Mouse (Mus musculus) MEL (cell line): ENCODE results near the gene Rapgef4. TPM values are rescaled to one million over a fixed set of nuclear protein-coding genes. Genes with fewer than 3 reads are reported as not detected.

ENCODE experiments used
- DNase-seq: peaks from one replicate; pipeline ENCODE4 v3.0.0; 2011; ENCODE audit warnings: low read depth, low spot score
- H3K27ac ChIP-seq: 2 replicates; pipeline ENCODE4 v1.5.1; 2012; ENCODE audit warnings: low read depth, mild to moderate bottlenecking, control low read depth, low read length, moderate library complexity; ENCODE audit not compliant: control insufficient read depth
- H3K27me3 ChIP-seq, 2 experiments: fragments of 150-350 bp in 1 of 2; sonication (generic) in 1 of 2; 2 replicates each; pipeline ENCODE4 v1.6.1; 2012; ENCODE audit warnings: low read length in 2 of 2, mild to moderate bottlenecking in 2 of 2, improper control_type of control experiment in 1 of 2, moderate library complexity in 1 of 2; ENCODE audit not compliant: insufficient read depth in 2 of 2, control insufficient read depth in 1 of 2
- H3K36me3 ChIP-seq, 2 experiments: 2 replicates each; pipeline ENCODE4 v1.6.1; 2012 to 2014; ENCODE audit warnings: low read length in 2 of 2, improper control_type of control experiment in 1 of 2, inconsistent platforms in 1 of 2, mild to moderate bottlenecking in 1 of 2; ENCODE audit not compliant: insufficient read depth in 2 of 2, control insufficient read depth in 1 of 2
- H3K4me1 ChIP-seq, 2 experiments: fragments of 150-350 bp in 1 of 2; sonication (generic) in 1 of 2; 2 replicates each; pipeline ENCODE4 v1.6.1; 2012; ENCODE audit warnings: low read length in 2 of 2, improper control_type of control experiment in 1 of 2, mild to moderate bottlenecking in 1 of 2; ENCODE audit not compliant: insufficient read depth in 2 of 2, control insufficient read depth in 1 of 2
- H3K4me3 ChIP-seq, 2 experiments: fragments of 150-350 bp in 1 of 2; sonication (generic) in 1 of 2; 2 replicates each; pipeline ENCODE4 v1.5.1; 2012; ENCODE audit warnings: low read depth in 2 of 2, low read length in 2 of 2, mild to moderate bottlenecking in 2 of 2, moderate library complexity in 2 of 2, control low read depth in 1 of 2, improper control_type of control experiment in 1 of 2; ENCODE audit not compliant: control insufficient read depth in 1 of 2, insufficient read depth in 1 of 2
- H3K79me2 ChIP-seq: 2 replicates; pipeline ENCODE4 v1.6.1; 2012; ENCODE audit warnings: mild to moderate bottlenecking, low read length, moderate library complexity; ENCODE audit not compliant: control insufficient read depth, poor library complexity, insufficient read depth
- H3K9ac ChIP-seq: 2 replicates; pipeline ENCODE4 v1.6.1; 2012; ENCODE audit warnings: low read depth, mild to moderate bottlenecking, control low read depth, low read length, moderate library complexity; ENCODE audit not compliant: control insufficient read depth, poor library complexity, severe bottlenecking
- H3K9me3 ChIP-seq: fragments of 150-350 bp; sonication (generic); replicated peaks from 2 replicates; pipeline ENCODE4 v1.6.1; 2012; ENCODE audit warnings: mild to moderate bottlenecking, low read length, improper control_type of control experiment, moderate library complexity; ENCODE audit not compliant: insufficient read depth
- BHLHE40 ChIP-seq: IDR thresholded peaks from 2 replicates; pipeline ENCODE4 v1.6.1; 2012; ENCODE audit warnings: low read depth, mild to moderate bottlenecking, inconsistent platforms, low read length, improper control_type of control experiment, borderline replicate concordance
- CHD1 ChIP-seq: IDR thresholded peaks from 2 replicates; pipeline ENCODE4 v1.6.1; 2012; ENCODE audit warnings: low read depth, mild to moderate bottlenecking, inconsistent platforms, low read length, improper control_type of control experiment
- CHD2 ChIP-seq: IDR thresholded peaks from 2 replicates; pipeline ENCODE4 v1.6.1; 2011; ENCODE audit warnings: low read length, improper control_type of control experiment
- ELF1 ChIP-seq: IDR thresholded peaks from 2 replicates; pipeline ENCODE4 v1.6.1; 2014; ENCODE audit warnings: low read depth, mild to moderate bottlenecking, inconsistent platforms, low read length, improper control_type of control experiment, moderate library complexity
- GABPA ChIP-seq: IDR thresholded peaks from 2 replicates; pipeline ENCODE4 v1.6.1; 2012; ENCODE audit warnings: low read depth, mild to moderate bottlenecking, inconsistent platforms, low read length, improper control_type of control experiment, moderate library complexity
- GATA1 ChIP-seq: IDR thresholded peaks from 2 replicates; pipeline ENCODE4 v1.6.1; 2011; ENCODE audit warnings: low read depth, low read length, improper control_type of control experiment
- HCFC1 ChIP-seq: IDR thresholded peaks from 2 replicates; pipeline ENCODE4 v1.6.1; 2012; ENCODE audit warnings: low read depth, mild to moderate bottlenecking, inconsistent platforms, low read length, improper control_type of control experiment, moderate library complexity
- JUND ChIP-seq: IDR thresholded peaks from 2 replicates; pipeline ENCODE4 v1.6.1; 2011; ENCODE audit warnings: low read depth, mild to moderate bottlenecking, improper control_type of control experiment, low read length
- KAT2A ChIP-seq: conservative IDR thresholded peaks from 2 replicates; pipeline ENCODE4 v1.6.1; 2012; ENCODE audit warnings: low read depth, low read length, improper control_type of control experiment, inconsistent platforms
- MAFK ChIP-seq: IDR thresholded peaks from 2 replicates; pipeline ENCODE4 v1.6.1; 2011; ENCODE audit warnings: low read depth, mild to moderate bottlenecking, low read length, improper control_type of control experiment, borderline replicate concordance
- MAX ChIP-seq: IDR thresholded peaks from 2 replicates; pipeline ENCODE4 v1.6.1; 2011; ENCODE audit warnings: low read length, improper control_type of control experiment
- MYC ChIP-seq: IDR thresholded peaks from 2 replicates; pipeline ENCODE4 v1.6.1; 2011; ENCODE audit warnings: low read depth, mild to moderate bottlenecking, low read length, improper control_type of control experiment, moderate library complexity
- NELFE ChIP-seq: IDR thresholded peaks from 2 replicates; pipeline ENCODE4 v1.6.1; 2011; ENCODE audit warnings: low read depth, low read length, improper control_type of control experiment
- POLR2A ChIP-seq, 2 experiments: IDR thresholded peaks; 2 replicates each; pipeline ENCODE4 v1.6.1; 2011 to 2012; ENCODE audit warnings: low read length in 2 of 2, mild to moderate bottlenecking in 2 of 2, control low read depth in 1 of 2, improper control_type of control experiment in 1 of 2, low read depth in 1 of 2, moderate library complexity in 1 of 2; ENCODE audit not compliant: control insufficient read depth in 1 of 2, insufficient read depth in 1 of 2, poor library complexity in 1 of 2
- POLR2AphosphoS2 ChIP-seq: IDR thresholded peaks from 2 replicates; pipeline ENCODE4 v1.6.1; 2011; ENCODE audit warnings: low read length, improper control_type of control experiment
- POLR2AphosphoS5 ChIP-seq: IDR thresholded peaks from 2 replicates; pipeline ENCODE4 v1.6.1; 2012; ENCODE audit warnings: low read depth, borderline replicate concordance, mild to moderate bottlenecking, inconsistent platforms, low read length, moderate library complexity, mixed read lengths
- RAD21 ChIP-seq: IDR thresholded peaks from 2 replicates; pipeline ENCODE4 v1.6.1; 2011; ENCODE audit warnings: mild to moderate bottlenecking, low read depth, low read length, improper control_type of control experiment
- RCOR1 ChIP-seq: IDR thresholded peaks from 2 replicates; pipeline ENCODE4 v1.6.1; 2012; ENCODE audit warnings: low read depth, mild to moderate bottlenecking, inconsistent platforms, low read length, improper control_type of control experiment
- TBP ChIP-seq: IDR thresholded peaks from 2 replicates; pipeline ENCODE4 v1.8.0; 2011; ENCODE audit warnings: low read depth, low read length, improper control_type of control experiment
- UBTF ChIP-seq: IDR thresholded peaks from 2 replicates; pipeline ENCODE4 v1.6.1; 2012; ENCODE audit warnings: low read depth, mild to moderate bottlenecking, inconsistent platforms, low read length, improper control_type of control experiment, moderate library complexity, borderline replicate concordance; ENCODE audit not compliant: insufficient read depth
- USF1 ChIP-seq: IDR thresholded peaks from 2 replicates; pipeline ENCODE4 v1.6.1; 2014; ENCODE audit warnings: low read depth, mild to moderate bottlenecking, inconsistent platforms, low read length, improper control_type of control experiment, moderate library complexity
- ZKSCAN1 ChIP-seq: IDR thresholded peaks from 2 replicates; pipeline ENCODE4 v1.6.1; 2012; ENCODE audit warnings: low read depth, mild to moderate bottlenecking, inconsistent platforms, low read length, improper control_type of control experiment, moderate library complexity
- ZMIZ1 ChIP-seq: IDR thresholded peaks from 2 replicates; pipeline ENCODE4 v1.6.1; 2012; ENCODE audit warnings: low read depth, mild to moderate bottlenecking, inconsistent platforms, low read length, improper control_type of control experiment, moderate library complexity
- ZNF384 ChIP-seq: IDR thresholded peaks from 2 replicates; pipeline ENCODE4 v1.6.1; 2012; ENCODE audit warnings: low read depth, mild to moderate bottlenecking, inconsistent platforms, low read length, improper control_type of control experiment
- polyA plus RNA-seq, 2 experiments: library from polyadenylated mRNA; stranded (reverse) in 1 of 2; unstranded in 1 of 2; fragments of >175 nt in 1 of 2; fragments of >200 nt in 1 of 2; gene quantifications; 2 replicates each; pipeline versions ENCODE4 v1.2.1 to v1.2.4; 2012; ENCODE audit warnings: low replicate concordance in 2 of 2, low read depth in 1 of 2; ENCODE audit not compliant: insufficient read length in 2 of 2, insufficient read depth in 1 of 2, missing spikeins in 1 of 2
- total RNA-seq: library from RNA; depleted of rRNA; stranded (reverse); fragments of 300-350 nt; gene quantifications from 2 replicates; pipeline ENCODE4 v1.2.3, GENCODE M21; 2012

Rapgef4 gene
- total and polyA plus RNA-seq, 3 experiments, result not detected

DNA sequence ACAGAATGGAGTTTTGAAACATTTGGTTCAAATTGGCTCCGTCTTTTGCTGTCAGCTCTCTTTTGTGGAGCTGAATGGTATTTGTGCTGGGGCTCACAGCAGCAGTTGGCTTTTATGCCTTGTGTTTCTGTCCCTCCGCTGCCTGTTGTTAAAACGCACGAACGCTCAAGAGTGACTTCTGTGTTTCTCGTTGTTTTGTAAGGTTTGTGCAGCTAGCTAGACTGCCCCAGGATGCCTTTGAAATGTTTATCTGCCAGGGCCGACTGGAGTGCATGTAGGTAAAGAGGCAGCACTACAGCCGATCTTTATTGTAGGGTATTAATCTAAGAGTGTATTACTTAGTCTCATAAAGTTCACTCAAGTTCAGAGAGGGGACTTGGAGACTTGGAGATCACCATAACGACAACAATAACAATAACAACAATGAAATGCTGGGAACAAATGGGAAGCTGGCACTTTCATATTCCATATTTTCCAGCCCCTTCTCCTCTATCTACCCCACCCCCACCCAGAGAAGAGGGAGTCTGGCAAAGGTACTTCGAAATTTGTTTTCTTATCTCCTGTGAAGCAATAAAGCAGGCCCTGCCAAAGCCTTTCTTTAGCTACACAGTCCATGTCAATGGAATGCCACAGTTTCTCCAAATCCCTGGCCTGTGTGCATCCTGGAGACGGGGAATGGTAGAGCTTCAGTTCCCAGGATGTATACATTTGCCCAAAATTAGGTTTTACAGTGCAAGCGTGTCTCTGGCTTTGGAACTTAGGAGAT, 262.1 kb downstream of the Rapgef4 start:
- Histone ChIP-seq H3K9ac (no peak overlapping the region), H3K79me2 (no peaks in the 10 kb centered on the region), H3K9me3 (no peaks in the 10 kb centered on the region), H3K4me3 (no peak overlapping the region), H3K27me3 (peaks cover 0 to 7% of the 10 kb centered on the region in 2 experiments; a peak in 3 of 4 replicates), H3K27ac (no peak overlapping the region), H3K4me1 (no peaks in the 10 kb centered on the region), H3K36me3 (no peaks in the 10 kb centered on the region)
- no peak for TF ChIP-seq TBP
- no peak for TF ChIP-seq NELFE
- no peak for TF ChIP-seq GABPA
- no peak for TF ChIP-seq JUND
- no peak for TF ChIP-seq ELF1
- TF ChIP-seq GATA1, result no peak
- TF ChIP-seq CHD1, result no peak
- no peak for TF ChIP-seq MYC
- no peak for TF ChIP-seq RCOR1
- no peak for TF ChIP-seq ZNF384
- no peak for TF ChIP-seq USF1
- TF ChIP-seq MAX, result no peak
- TF ChIP-seq POLR2A (IDR thresholded peaks at IDR 0.05; ENCODE audit: control insufficient read depth in 1 of 2, insufficient read depth in 1 of 2, low read depth in 1 of 2, low read length in 2 of 2, poor library complexity in 1 of 2), result no peak
- no peak for DNase-seq

DNA sequence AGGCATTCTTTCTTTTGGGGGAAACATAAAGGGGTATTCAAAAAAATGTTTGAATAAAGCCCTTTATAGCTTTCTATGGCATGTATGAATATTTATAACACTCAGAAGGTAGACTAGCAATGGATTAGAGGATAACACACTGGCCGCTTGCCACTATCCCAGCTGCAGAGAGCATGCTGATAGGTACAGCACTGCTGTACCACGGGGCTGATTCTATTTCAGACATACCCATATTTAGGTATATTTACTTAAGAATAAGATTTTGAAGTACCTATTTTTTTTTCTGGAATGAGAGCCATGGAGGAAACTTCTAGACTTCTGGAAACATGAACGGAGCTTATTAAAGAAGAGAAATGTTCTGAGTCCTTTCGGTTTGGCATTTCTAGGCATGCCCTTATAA, 264.6 kb downstream of the Rapgef4 start:
- Histone ChIP-seq H3K36me3 (no peaks in the 10 kb centered on the region), H3K4me3 (no peak overlapping the region), H3K9ac (no peak overlapping the region), H3K4me1 (no peaks in the 10 kb centered on the region), H3K27ac (no peak overlapping the region), H3K79me2 (no peaks in the 10 kb centered on the region), H3K9me3 (no peaks in the 10 kb centered on the region), H3K27me3 (peaks cover 0 to 13% of the 10 kb centered on the region in 2 experiments; a peak in 3 of 4 replicates)
- no peak for TF ChIP-seq ZNF384
- TF ChIP-seq BHLHE40, result no peak
- TF ChIP-seq HCFC1, result no peak
- TF ChIP-seq GATA1, result no peak
- no peak for TF ChIP-seq CHD1
- no peak for TF ChIP-seq JUND
- TF ChIP-seq TBP, result no peak
- no peak for TF ChIP-seq UBTF
- TF ChIP-seq POLR2AphosphoS5, result no peak
- no peak for TF ChIP-seq GABPA
- no peak for TF ChIP-seq ZKSCAN1
- TF ChIP-seq ZMIZ1, result no peak
- TF ChIP-seq KAT2A, result no peak
- no peak for TF ChIP-seq POLR2AphosphoS2
- TF ChIP-seq MAFK, result no peak
- TF ChIP-seq CHD2, result no peak
- TF ChIP-seq RAD21, result no peak
- DNase-seq, result no peak
